Mouse (Mus musculus): ENCODE data around the gene Rtn4r. TPM values are rescaled to one million over a fixed set of nuclear protein-coding genes. Genes with fewer than 3 reads are reported as not detected.

Gene Rtn4r
- 0.03 TPM in 1 of 2 replicates, not detected in the other for polyA plus RNA-seq (2012)

DNA sequence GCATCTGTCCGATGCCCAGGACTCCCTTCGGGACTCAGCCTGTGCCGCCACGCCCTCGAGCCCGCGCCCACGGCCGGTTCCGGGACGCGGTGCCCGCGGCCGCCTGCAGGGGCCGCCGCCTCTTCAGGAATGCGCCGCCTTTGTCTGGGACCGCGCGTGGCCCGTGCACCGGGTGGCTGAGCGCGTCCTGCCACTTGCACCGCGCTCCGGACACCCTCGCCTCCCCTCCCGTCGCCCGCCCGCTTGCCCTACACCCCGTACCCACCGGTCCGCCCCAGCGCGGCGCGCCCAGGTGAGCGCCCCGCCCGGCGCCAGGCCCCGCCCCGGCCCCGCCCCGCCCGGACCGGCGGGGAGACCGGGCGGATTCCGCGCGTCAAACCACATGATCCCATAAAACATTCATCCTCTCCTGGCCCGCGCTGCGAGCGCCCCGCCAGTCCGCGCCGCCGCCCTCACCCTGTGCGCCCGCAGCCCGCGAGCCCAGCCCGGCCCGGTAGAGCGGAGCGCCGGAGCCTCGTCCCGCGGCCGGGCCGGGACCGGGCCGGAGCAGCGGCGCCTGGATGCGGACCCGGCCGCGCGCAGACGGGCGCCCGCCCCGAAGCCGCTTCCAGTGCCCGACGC is at the start of gene Rtn4r:
TSS of gene Rtn4r (plus strand) at position 402 of the 621 bp plus-strand sequence.
- TF ChIP-seq GATA1 (IDR thresholded peaks at IDR 0.05; ENCODE audit: low read length) = no peak

DNA sequence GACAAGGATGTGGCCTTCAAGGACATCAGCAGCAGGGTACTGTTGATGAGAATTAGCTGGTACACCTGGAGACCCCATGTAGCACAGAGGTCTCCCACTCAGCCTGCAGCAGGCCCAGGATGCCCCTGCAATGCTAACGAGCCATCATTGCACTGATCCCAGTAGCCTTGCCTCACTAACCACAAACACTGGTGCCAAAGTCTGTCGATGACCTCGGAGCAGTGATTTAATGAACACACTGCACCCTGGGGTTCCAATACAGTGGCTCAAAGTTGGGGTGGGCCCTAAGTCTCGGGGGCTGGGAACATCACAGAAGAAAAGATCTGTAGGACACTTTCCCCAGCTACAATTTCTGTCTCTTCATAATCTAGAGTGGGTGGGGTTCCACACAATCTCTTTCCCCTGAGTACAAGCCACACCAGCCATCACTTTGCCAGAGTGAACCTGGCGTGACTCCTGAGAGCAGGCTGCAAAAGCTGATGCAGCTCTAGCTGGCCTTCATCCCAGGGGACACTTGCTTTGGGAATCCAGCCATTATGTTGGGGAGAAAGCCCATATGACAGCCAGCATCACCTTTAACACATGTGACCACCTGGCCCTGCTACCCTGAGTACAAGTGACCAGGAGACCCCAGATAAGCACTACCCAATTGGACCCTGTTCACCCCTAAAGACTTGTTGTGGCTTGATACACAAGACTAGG is 49.0 kb upstream of the Rtn4r start:
- no peak for TF ChIP-seq GATA1 (IDR thresholded peaks at IDR 0.05; ENCODE audit: low read length)

DNA sequence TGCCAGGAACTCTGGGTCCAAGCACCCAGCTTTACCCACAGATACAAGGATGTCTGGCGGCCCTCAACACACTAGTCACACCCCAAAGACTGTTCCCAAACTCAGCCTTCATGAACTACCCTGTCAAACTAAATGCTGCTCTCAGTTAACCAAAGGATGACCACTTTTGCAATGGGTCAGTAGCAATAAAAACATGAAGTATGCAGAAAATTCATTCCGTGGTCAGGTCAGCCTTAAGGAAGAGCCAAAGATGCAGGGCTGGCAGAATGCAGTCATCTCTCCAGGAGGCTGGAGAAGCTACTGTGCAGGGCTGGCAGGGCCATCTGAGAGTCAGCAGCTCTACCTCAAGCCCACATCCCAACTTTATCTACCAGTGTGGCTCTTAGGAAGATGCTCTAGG is 48.1 kb upstream of the Rtn4r start:
- no peak for TF ChIP-seq GATA1 (IDR thresholded peaks at IDR 0.05; ENCODE audit: low read length)

DNA sequence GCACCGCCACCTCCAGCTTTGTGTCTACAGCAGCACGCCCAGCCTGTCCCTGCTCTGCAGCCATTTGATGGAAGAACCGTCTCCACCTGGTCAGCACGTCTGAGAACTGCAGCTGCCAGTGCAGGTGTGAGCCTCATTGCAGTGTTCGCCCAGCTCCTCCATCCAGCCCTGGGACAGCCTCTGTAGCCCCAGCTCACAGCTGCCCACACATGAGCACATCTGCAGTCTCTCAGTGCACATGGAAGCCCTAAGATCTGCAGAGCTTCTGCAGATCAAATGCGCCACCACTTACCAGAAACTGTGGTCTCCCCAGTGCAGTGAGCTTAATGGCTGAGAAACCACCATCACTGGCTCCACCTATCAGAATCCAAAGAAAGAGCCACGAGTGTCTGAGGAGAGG is 47.3 kb upstream of the Rtn4r start:
- TF ChIP-seq GATA1 (IDR thresholded peaks at IDR 0.05; ENCODE audit: low read length) = no peak

DNA sequence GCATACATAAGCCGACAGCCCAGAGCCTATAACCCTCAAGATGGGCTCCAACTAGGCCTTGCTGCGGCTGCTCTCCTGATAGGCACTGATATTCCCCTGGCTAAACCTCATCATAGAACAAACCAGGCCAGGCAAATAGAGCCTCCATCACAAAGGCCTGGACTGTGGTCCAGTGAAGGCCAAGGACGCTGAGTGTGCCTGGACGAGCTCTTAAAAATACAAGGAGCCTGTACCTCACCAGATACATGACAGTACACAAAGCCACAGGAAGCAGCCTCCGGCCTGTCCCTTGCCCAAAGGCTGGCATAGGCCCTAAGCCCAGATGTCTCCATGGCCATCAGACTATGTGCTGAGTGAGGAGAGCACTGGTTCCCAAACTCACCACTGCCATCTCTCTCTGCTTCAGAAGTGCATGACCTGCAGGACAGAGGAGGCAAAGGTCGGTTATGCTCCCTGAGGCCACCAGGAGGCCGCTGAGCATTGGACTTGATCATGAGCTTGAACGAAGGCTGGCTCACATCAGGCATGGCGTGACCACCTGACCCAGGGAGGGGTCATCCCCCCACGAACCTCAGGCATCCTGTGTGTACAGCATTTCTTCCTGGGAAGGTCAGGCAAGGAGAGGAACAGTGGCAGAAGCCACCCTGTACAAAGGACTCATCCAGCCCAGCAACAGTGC is 46.2 kb upstream of the Rtn4r start:
- TF ChIP-seq GATA1 (IDR thresholded peaks at IDR 0.05; ENCODE audit: low read length) = no peak

GRCm38 (mm10) chr16:18082291-18082690 is 45.2 kb upstream of the Rtn4r start:
- TF ChIP-seq GATA1 (IDR thresholded peaks at IDR 0.05; ENCODE audit: low read length) = no peak

DNA sequence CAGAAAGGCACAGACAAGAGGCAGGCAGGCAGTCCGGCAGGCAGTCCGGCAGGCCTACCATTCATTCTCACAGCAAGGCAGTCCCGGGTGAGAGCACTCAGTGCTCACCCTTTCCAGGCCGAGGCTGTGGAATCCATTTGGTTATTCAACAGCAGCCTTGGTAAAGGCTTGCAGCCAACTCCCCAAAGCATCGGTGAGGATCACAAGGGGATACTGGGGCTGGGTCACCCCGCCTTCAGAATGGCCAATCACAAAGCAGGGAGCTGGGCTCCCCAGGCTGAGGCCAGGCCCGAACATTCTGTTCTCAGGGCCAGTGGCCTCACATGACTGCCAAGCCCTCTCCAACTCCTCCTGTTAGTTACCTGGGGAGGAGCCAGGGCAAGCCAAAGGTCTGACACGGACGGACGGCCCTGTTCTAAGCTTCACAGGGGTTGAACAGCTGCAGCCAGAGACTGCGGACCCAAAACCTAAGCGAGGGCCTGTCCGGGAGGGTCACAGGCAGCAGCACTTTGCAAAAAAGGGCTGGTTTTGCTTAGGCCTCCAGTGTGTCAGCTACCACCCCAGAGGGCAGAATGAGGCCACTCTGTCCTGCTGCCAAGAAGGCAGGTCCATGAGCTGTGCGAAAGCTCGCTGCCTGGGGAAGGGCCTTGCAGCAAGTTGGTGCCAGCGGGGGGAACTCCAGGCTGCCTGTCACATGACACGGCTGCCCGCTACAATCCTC is 44.1 kb upstream of the Rtn4r start:
- TF ChIP-seq GATA1 (IDR thresholded peaks at IDR 0.05; ENCODE audit: low read length) = no peak

GRCm38 (mm10) chr16:18084262-18084661 is 43.2 kb upstream of the Rtn4r start:
- TF ChIP-seq GATA1 (IDR thresholded peaks at IDR 0.05; ENCODE audit: low read length) = no peak

GRCm38 (mm10) chr16:18087101-18087500 is 40.3 kb upstream of the Rtn4r start:
- TF ChIP-seq GATA1 (IDR thresholded peaks at IDR 0.05; ENCODE audit: low read length) = no peak

GRCm38 (mm10) chr16:18096348-18096747 is 31.1 kb upstream of the Rtn4r start:
- TF ChIP-seq GATA1 (IDR thresholded peaks at IDR 0.05; ENCODE audit: low read length) = no peak

GRCm38 (mm10) chr16:18102816-18103215 is 24.6 kb upstream of the Rtn4r start:
- TF ChIP-seq GATA1 (IDR thresholded peaks at IDR 0.05; ENCODE audit: low read length) = no peak

DNA sequence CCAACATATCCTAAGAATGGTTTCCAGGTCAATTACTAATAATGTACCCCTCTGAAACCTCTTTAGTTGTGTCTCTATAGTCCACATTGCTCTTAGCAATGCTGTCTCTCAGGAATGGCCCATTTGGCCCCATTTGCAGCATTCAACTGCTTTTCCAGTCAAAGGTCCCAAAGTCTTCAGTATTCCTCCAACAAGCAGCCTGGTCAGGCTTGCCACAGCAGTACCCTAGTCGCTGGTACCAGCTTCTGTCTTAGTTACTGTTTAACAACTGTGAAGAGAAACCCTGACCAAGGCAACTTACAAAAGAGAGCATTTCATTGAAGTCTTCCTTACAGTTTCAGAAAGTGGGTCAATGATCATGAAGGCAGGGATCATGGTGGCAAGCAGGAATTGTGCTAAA is 24.1 kb upstream of the Rtn4r start:
- no peak for TF ChIP-seq GATA1 (IDR thresholded peaks at IDR 0.05; ENCODE audit: low read length)

GRCm38 (mm10) chr16:18103808-18104207 is 23.6 kb upstream of the Rtn4r start:
- no peak for TF ChIP-seq GATA1 (IDR thresholded peaks at IDR 0.05; ENCODE audit: low read length)

DNA sequence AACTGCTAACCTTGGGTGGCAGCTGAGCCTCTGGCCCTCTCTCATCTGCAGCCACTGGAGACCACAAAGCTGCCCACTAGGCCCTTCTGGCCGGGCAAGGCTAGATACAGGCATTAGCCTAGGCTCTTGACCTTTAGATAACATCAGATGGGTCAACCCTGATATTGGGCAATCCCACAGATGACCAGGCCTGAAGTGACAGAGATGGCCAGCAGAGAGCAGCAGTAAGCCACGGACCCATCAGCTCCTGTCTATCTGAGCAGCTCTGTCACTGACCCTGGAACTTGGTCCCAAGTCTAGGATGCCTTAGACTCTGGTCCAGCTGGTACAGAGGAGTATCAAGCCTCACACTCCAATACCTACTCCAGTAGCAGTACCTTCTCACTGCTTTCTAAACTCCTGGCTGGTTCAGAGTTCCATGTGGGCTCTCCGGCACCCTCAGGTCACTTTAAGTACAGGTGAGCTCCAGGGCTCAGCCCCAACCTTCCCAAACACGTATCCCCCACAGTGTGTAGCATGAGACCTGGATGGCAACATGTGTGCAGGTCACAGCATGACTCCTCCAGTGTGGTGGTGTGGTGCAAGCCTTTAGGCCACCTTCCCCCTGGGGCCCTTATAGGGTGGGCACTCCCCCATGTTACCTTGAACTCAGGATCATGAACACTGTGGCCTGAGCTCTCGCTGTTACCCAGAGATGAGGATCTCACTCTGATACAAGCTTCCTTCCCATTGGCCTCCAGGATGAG is 19.0 kb upstream of the Rtn4r start:
- no peak for TF ChIP-seq GATA1 (IDR thresholded peaks at IDR 0.05; ENCODE audit: low read length)

GRCm38 (mm10) chr16:18111042-18111441 is 16.4 kb upstream of the Rtn4r start:
- no peak for TF ChIP-seq GATA1 (IDR thresholded peaks at IDR 0.05; ENCODE audit: low read length)

All from G1E-ER4 (cell line).